Mouse (Mus musculus) MEL (cell line): ENCODE results near the gene Bahd1. TPM values are rescaled to one million over a fixed set of nuclear protein-coding genes. Genes with fewer than 3 reads are reported as not detected.
A peak's percentile ranks its signal among the peaks of the same experiment; 100 is the strongest.

Experiments used
- DNase-seq: peaks from one replicate; pipeline ENCODE4 v3.0.0; 2011; ENCODE audit warnings: low read depth, low spot score
- H3K27ac ChIP-seq: 2 replicates; pipeline ENCODE4 v1.5.1; 2012; ENCODE audit warnings: low read depth, mild to moderate bottlenecking, control low read depth, low read length, moderate library complexity; ENCODE audit not compliant: control insufficient read depth
- H3K27me3 ChIP-seq, 2 experiments: fragments of 150-350 bp in 1 of 2; sonication (generic) in 1 of 2; 2 replicates each; pipeline ENCODE4 v1.6.1; 2012; ENCODE audit warnings: low read length in 2 of 2, mild to moderate bottlenecking in 2 of 2, improper control_type of control experiment in 1 of 2, moderate library complexity in 1 of 2; ENCODE audit not compliant: insufficient read depth in 2 of 2, control insufficient read depth in 1 of 2
- H3K36me3 ChIP-seq, 2 experiments: 2 replicates each; pipeline ENCODE4 v1.6.1; 2012 to 2014; ENCODE audit warnings: low read length in 2 of 2, improper control_type of control experiment in 1 of 2, inconsistent platforms in 1 of 2, mild to moderate bottlenecking in 1 of 2; ENCODE audit not compliant: insufficient read depth in 2 of 2, control insufficient read depth in 1 of 2
- H3K4me1 ChIP-seq, 2 experiments: fragments of 150-350 bp in 1 of 2; sonication (generic) in 1 of 2; 2 replicates each; pipeline ENCODE4 v1.6.1; 2012; ENCODE audit warnings: low read length in 2 of 2, improper control_type of control experiment in 1 of 2, mild to moderate bottlenecking in 1 of 2; ENCODE audit not compliant: insufficient read depth in 2 of 2, control insufficient read depth in 1 of 2
- H3K4me3 ChIP-seq, 2 experiments: fragments of 150-350 bp in 1 of 2; sonication (generic) in 1 of 2; 2 replicates each; pipeline ENCODE4 v1.5.1; 2012; ENCODE audit warnings: low read depth in 2 of 2, low read length in 2 of 2, mild to moderate bottlenecking in 2 of 2, moderate library complexity in 2 of 2, control low read depth in 1 of 2, improper control_type of control experiment in 1 of 2; ENCODE audit not compliant: control insufficient read depth in 1 of 2, insufficient read depth in 1 of 2
- H3K79me2 ChIP-seq: 2 replicates; pipeline ENCODE4 v1.6.1; 2012; ENCODE audit warnings: mild to moderate bottlenecking, low read length, moderate library complexity; ENCODE audit not compliant: control insufficient read depth, poor library complexity, insufficient read depth
- H3K9ac ChIP-seq: 2 replicates; pipeline ENCODE4 v1.6.1; 2012; ENCODE audit warnings: low read depth, mild to moderate bottlenecking, control low read depth, low read length, moderate library complexity; ENCODE audit not compliant: control insufficient read depth, poor library complexity, severe bottlenecking
- H3K9me3 ChIP-seq: fragments of 150-350 bp; sonication (generic); replicated peaks from 2 replicates; pipeline ENCODE4 v1.6.1; 2012; ENCODE audit warnings: mild to moderate bottlenecking, low read length, improper control_type of control experiment, moderate library complexity; ENCODE audit not compliant: insufficient read depth
- BHLHE40 ChIP-seq: IDR thresholded peaks from 2 replicates; pipeline ENCODE4 v1.6.1; 2012; ENCODE audit warnings: low read depth, mild to moderate bottlenecking, inconsistent platforms, low read length, improper control_type of control experiment, borderline replicate concordance
- CHD1 ChIP-seq: IDR thresholded peaks from 2 replicates; pipeline ENCODE4 v1.6.1; 2012; ENCODE audit warnings: low read depth, mild to moderate bottlenecking, inconsistent platforms, low read length, improper control_type of control experiment
- E2F4 ChIP-seq: IDR thresholded peaks from 2 replicates; pipeline ENCODE4 v1.6.1; 2011; ENCODE audit warnings: low read depth, low read length, improper control_type of control experiment, borderline replicate concordance
- ELF1 ChIP-seq: IDR thresholded peaks from 2 replicates; pipeline ENCODE4 v1.6.1; 2014; ENCODE audit warnings: low read depth, mild to moderate bottlenecking, inconsistent platforms, low read length, improper control_type of control experiment, moderate library complexity
- EP300 ChIP-seq, 2 experiments: IDR thresholded peaks; 2 replicates each; pipeline ENCODE4 v1.6.1; 2011; ENCODE audit warnings: improper control_type of control experiment in 2 of 2, low read length in 2 of 2, low read depth in 1 of 2, mild to moderate bottlenecking in 1 of 2
- ETS1 ChIP-seq: IDR thresholded peaks from 2 replicates; pipeline ENCODE4 v1.6.1; 2012; ENCODE audit warnings: low read depth, mild to moderate bottlenecking, inconsistent platforms, low read length, improper control_type of control experiment, moderate library complexity
- HCFC1 ChIP-seq: IDR thresholded peaks from 2 replicates; pipeline ENCODE4 v1.6.1; 2012; ENCODE audit warnings: low read depth, mild to moderate bottlenecking, inconsistent platforms, low read length, improper control_type of control experiment, moderate library complexity
- KAT2A ChIP-seq: conservative IDR thresholded peaks from 2 replicates; pipeline ENCODE4 v1.6.1; 2012; ENCODE audit warnings: low read depth, low read length, improper control_type of control experiment, inconsistent platforms
- MAZ ChIP-seq: IDR thresholded peaks from 2 replicates; pipeline ENCODE4 v1.6.1; 2012; ENCODE audit warnings: low read depth, mild to moderate bottlenecking, inconsistent platforms, low read length, improper control_type of control experiment
- MXI1 ChIP-seq: IDR thresholded peaks from 2 replicates; pipeline ENCODE4 v1.6.1; 2011; ENCODE audit warnings: mild to moderate bottlenecking, low read depth, low read length, improper control_type of control experiment
- MYB ChIP-seq: IDR thresholded peaks from 2 replicates; pipeline ENCODE4 v1.6.1; 2011; ENCODE audit warnings: mild to moderate bottlenecking, low read depth, low read length, improper control_type of control experiment
- MYC ChIP-seq: IDR thresholded peaks from 2 replicates; pipeline ENCODE4 v1.6.1; 2011; ENCODE audit warnings: low read depth, mild to moderate bottlenecking, low read length, improper control_type of control experiment, moderate library complexity
- NRF1 ChIP-seq: IDR thresholded peaks from 2 replicates; pipeline ENCODE4 v1.6.1; 2014; ENCODE audit warnings: low read depth, mild to moderate bottlenecking, inconsistent platforms, low read length, improper control_type of control experiment, moderate library complexity; ENCODE audit not compliant: poor library complexity, insufficient read depth, severe bottlenecking
- POLR2A ChIP-seq, 2 experiments: IDR thresholded peaks; 2 replicates each; pipeline ENCODE4 v1.6.1; 2011 to 2012; ENCODE audit warnings: low read length in 2 of 2, mild to moderate bottlenecking in 2 of 2, control low read depth in 1 of 2, improper control_type of control experiment in 1 of 2, low read depth in 1 of 2, moderate library complexity in 1 of 2; ENCODE audit not compliant: control insufficient read depth in 1 of 2, insufficient read depth in 1 of 2, poor library complexity in 1 of 2
- POLR2AphosphoS5 ChIP-seq: IDR thresholded peaks from 2 replicates; pipeline ENCODE4 v1.6.1; 2012; ENCODE audit warnings: low read depth, borderline replicate concordance, mild to moderate bottlenecking, inconsistent platforms, low read length, moderate library complexity, mixed read lengths
- RAD21 ChIP-seq: IDR thresholded peaks from 2 replicates; pipeline ENCODE4 v1.6.1; 2011; ENCODE audit warnings: mild to moderate bottlenecking, low read depth, low read length, improper control_type of control experiment
- RCOR1 ChIP-seq: IDR thresholded peaks from 2 replicates; pipeline ENCODE4 v1.6.1; 2012; ENCODE audit warnings: low read depth, mild to moderate bottlenecking, inconsistent platforms, low read length, improper control_type of control experiment
- SIN3A ChIP-seq: IDR thresholded peaks from 2 replicates; pipeline ENCODE4 v1.6.1; 2012; ENCODE audit warnings: low read length, improper control_type of control experiment, inconsistent platforms
- TBP ChIP-seq: IDR thresholded peaks from 2 replicates; pipeline ENCODE4 v1.8.0; 2011; ENCODE audit warnings: low read depth, low read length, improper control_type of control experiment
- USF1 ChIP-seq: IDR thresholded peaks from 2 replicates; pipeline ENCODE4 v1.6.1; 2014; ENCODE audit warnings: low read depth, mild to moderate bottlenecking, inconsistent platforms, low read length, improper control_type of control experiment, moderate library complexity
- USF2 ChIP-seq, 2 experiments: IDR thresholded peaks; 2 replicates each; pipeline ENCODE4 v1.6.1; 2011 to 2012; ENCODE audit warnings: improper control_type of control experiment in 2 of 2, low read length in 2 of 2, borderline replicate concordance in 1 of 2, inconsistent platforms in 1 of 2, low read depth in 1 of 2, mild to moderate bottlenecking in 1 of 2; ENCODE audit not compliant: insufficient read depth in 1 of 2
- ZC3H11A ChIP-seq: IDR thresholded peaks from 2 replicates; pipeline ENCODE4 v1.6.1; 2012; ENCODE audit warnings: low read depth, mild to moderate bottlenecking, inconsistent platforms, low read length, improper control_type of control experiment
- ZKSCAN1 ChIP-seq: IDR thresholded peaks from 2 replicates; pipeline ENCODE4 v1.6.1; 2012; ENCODE audit warnings: low read depth, mild to moderate bottlenecking, inconsistent platforms, low read length, improper control_type of control experiment, moderate library complexity
- ZMIZ1 ChIP-seq: IDR thresholded peaks from 2 replicates; pipeline ENCODE4 v1.6.1; 2012; ENCODE audit warnings: low read depth, mild to moderate bottlenecking, inconsistent platforms, low read length, improper control_type of control experiment, moderate library complexity
- polyA plus RNA-seq, 2 experiments: library from polyadenylated mRNA; stranded (reverse) in 1 of 2; unstranded in 1 of 2; fragments of >175 nt in 1 of 2; fragments of >200 nt in 1 of 2; gene quantifications; 2 replicates each; pipeline versions ENCODE4 v1.2.1 to v1.2.4; 2012; ENCODE audit warnings: low replicate concordance in 2 of 2, low read depth in 1 of 2; ENCODE audit not compliant: insufficient read length in 2 of 2, insufficient read depth in 1 of 2, missing spikeins in 1 of 2
- total RNA-seq: library from RNA; depleted of rRNA; stranded (reverse); fragments of 300-350 nt; gene quantifications from 2 replicates; pipeline ENCODE4 v1.2.3, GENCODE M21; 2012; rRNA removed

Bahd1 gene
- total RNA-seq, result 8.0 and 9.5 TPM in 2 replicates
- 10 to 100 TPM in 1 of 2 experiments, not detected in 1; 24.7 TPM for polyA plus RNA-seq

DNA sequence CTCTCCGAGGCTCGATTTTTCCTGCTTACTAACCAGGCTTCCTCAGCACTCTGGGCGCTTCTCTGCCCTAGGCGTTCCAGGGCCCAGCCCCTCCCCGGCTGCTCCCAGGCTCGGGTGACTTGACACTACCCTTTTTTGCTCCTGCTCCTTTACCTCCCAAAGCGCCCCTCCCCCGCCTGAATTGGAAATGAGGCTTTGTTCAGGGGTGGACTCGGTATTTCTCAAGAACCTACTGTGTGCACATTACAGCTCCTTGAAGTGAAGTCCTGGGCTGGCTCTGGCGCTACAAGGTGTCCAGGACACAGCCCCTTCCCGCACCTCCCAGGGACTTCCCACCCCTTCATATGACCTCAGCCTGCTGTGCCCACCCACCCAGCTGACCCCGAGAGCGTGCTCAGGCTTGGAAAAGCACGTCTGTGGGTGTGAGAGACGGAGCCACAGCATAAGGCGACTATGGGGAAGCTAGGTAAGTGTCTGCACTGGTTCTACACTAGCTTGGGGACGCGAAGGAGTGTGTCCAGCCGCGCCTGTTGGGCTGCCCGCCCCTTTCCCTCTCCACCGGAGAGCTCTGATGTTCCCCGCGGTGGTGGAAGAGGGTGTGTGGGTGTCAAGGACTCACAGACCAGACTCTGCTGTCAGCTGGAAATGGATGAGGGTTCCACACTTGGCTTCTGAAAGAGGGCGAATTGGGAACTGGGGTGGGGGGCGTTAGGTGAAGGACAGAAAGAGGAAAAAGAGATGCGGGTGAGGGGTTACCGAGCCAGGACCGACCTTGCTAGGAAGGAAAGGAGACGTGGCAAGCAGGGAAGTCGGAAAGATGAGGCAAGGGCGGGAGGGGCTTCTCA lies at the start of gene Bahd1:
Gene Bahd1, plus strand, starts transcription at position 397 of the 845 bp plus-strand sequence.
- Histone ChIP-seq H3K27me3 (no peaks in the 10 kb centered on the region; a peak in 1 of 4 replicates), H3K36me3 (peaks cover 0 to 17% of the 10 kb centered on the region in 2 experiments; a peak in 2 of 4 replicates), H3K4me1 (peaks cover 3 to 28% of the 10 kb centered on the region in 2 experiments), H3K27ac (peak within 1 kb of the TSS; percentile 21), H3K9me3 (no peaks in the 10 kb centered on the region), H3K79me2 (peaks cover 29% of the 10 kb centered on the region), H3K4me3 (peak within 1 kb of the TSS; percentile 45 to 73), H3K9ac (peak within 1 kb of the TSS; percentile 86)
- peak; percentile 66 for DNase-seq
- TF ChIP-seq HCFC1, result no peak
- peak; percentile 38; the same call in 1 of the 2 replicates for TF ChIP-seq MAZ
- peak; percentile 80 for TF ChIP-seq ZKSCAN1
- no peak for TF ChIP-seq NRF1
- TF ChIP-seq ELF1, result no peak
- no peak for TF ChIP-seq TBP
- 0 out of 2 replicates have a peak, but pooled peaks have one; percentile 36 for TF ChIP-seq MXI1
- no peak for TF ChIP-seq BHLHE40
- TF ChIP-seq EP300 (IDR thresholded peaks at IDR 0.05; ENCODE audit: low read depth in 1 of 2, low read length in 2 of 2), result no peak
- TF ChIP-seq MYB, result no peak
- TF ChIP-seq USF1, result no peak
- no peak for TF ChIP-seq RCOR1
- TF ChIP-seq RAD21, result no peak
- TF ChIP-seq USF2 (IDR thresholded peaks at IDR 0.05; ENCODE audit: borderline replicate concordance in 1 of 2, insufficient read depth in 1 of 2, low read depth in 1 of 2, low read length in 2 of 2), result no peak
- TF ChIP-seq SIN3A, result 0 out of 2 replicates have a peak, but pooled peaks have one; percentile 27
- no peak for TF ChIP-seq ZC3H11A

- no peaks in the 10 kb centered on the region for H3K4me1 ChIP-seq
- no peak for TF ChIP-seq MYC
- TF ChIP-seq KAT2A, result no peak
- no peak for TF ChIP-seq TBP
- TF ChIP-seq POLR2AphosphoS5, result no peak
- no peak for TF ChIP-seq ETS1
- TF ChIP-seq BHLHE40, result no peak
- TF ChIP-seq CHD1, result no peak
- no peak for TF ChIP-seq ZMIZ1
- no peak for TF ChIP-seq E2F4
- no peak for TF ChIP-seq POLR2A (IDR thresholded peaks at IDR 0.05; ENCODE audit: control insufficient read depth in 1 of 2, insufficient read depth in 1 of 2, low read depth in 1 of 2, low read length in 2 of 2, poor library complexity in 1 of 2)
- no peak for TF ChIP-seq RAD21
- TF ChIP-seq MAZ, result no peak
- TF ChIP-seq NRF1, result no peak
- TF ChIP-seq, all 39 proteins: peak for 0
- H3K9me3 ChIP-seq, result no peaks in the 10 kb centered on the region
- no peak overlapping the region for H3K9ac ChIP-seq
- H3K27ac ChIP-seq, result no peak overlapping the region
- no peak overlapping the region for H3K4me3 ChIP-seq
- no peak for DNase-seq
- H3K36me3 ChIP-seq, result no peaks in the 10 kb centered on the region
- H3K27me3 ChIP-seq, result no peaks in the 10 kb centered on the region; a peak in 1 of 4 replicates
- no peaks in the 10 kb centered on the region for H3K79me2 ChIP-seq
These were observed 48.4 kb upstream of the Bahd1 start for GRCm38 (mm10) chr2:118851756-118852155.
